Mouse (Mus musculus): Measurements from ENCODE around the gene Prkce.

Gene Prkce

GRCm38 (mm10) chr17:86214741-86215140, 47.2 kb downstream of the Prkce start:
- in situ Hi-C loops (cut with MboI, MseI): loop anchor here (5.0 to 10.0 kb wide), 2 partner anchors 50 to 57 kb away; partner anchors contain the start of gene Prkce (in 1 of the 2)

- in situ Hi-C loops (cut with MboI, MseI): loop anchor here (5.0 to 10.0 kb wide), 2 partner anchors 51 to 58 kb away; partner anchors contain the start of gene Prkce (in 1 of the 2)
Observed at GRCm38 (mm10) chr17:86215771-86216170, 48.2 kb downstream of the Prkce start.

GRCm38 (mm10) chr17:86217468-86217867, 49.9 kb downstream of the Prkce start:
- in situ Hi-C loops (cut with MboI, MseI): loop anchor here (5.0 to 10.0 kb wide), 2 partner anchors 53 to 60 kb away; partner anchors contain the start of gene Prkce (in 1 of the 2)

- in situ Hi-C loops (cut with MboI, MseI): loop anchor here (5.0 to 10.0 kb wide), 2 partner anchors 54 to 61 kb away; partner anchors contain the start of gene Prkce (in 1 of the 2)
Observed at GRCm38 (mm10) chr17:86218553-86218952, 51.0 kb downstream of the Prkce start.

DNA sequence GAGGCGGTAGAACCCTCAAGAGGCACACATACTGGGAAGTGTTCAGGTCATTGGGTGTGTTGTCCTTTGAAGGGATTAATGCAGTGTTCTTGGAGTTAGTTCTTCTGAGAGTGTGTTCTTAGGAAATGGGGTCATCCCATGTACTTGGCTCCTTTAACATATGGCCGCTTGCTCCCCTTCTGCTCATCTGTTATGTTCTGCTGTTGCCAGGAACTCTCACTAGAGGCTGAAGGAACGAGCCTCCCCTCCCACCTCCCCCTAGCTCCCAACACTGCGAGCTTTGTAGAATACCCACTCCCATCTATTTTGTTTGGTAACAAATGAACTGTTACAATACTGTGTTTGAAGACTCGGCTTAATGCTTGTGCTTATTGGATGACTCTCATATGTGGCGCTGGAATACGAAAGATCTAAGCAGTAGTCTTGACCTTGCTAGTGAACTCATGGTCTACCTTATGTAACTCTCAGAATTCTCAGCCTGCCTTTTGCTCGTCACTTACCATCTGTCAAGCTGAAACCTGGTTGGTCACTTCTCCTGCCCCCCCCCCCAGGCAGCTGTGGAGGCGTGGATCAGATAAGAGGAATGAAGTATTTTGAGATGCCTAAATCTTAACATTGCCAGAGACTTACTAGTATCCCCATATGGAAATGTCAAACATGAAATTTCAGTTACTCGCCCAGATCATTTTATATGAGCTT, 58.1 kb downstream of the Prkce start:
- in situ Hi-C loops (cut with MboI, MseI): no loop called here

- in situ Hi-C loops (cut with MboI, MseI): no loop called here
Observed at GRCm38 (mm10) chr17:86226198-86226597, 58.6 kb downstream of the Prkce start.

DNA sequence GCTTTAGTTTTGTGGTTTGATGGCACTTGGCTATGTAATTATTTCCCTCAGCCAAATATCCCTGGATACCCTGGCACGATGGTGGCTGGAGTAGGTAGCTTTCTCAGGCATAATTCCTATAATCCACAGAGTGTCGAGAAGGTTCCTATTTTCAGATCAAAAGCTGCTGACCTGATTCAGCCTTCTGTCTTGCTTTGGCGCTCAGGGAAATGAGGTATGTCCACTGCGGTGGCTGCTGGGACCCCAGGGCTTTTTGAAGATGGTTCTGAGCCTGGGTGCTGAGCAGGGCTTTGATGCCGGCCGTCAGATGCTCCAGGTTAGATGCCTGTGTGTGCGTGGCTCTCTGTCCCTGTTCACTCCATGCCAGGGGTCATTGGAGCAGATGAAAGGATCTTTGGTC, 59.0 kb downstream of the Prkce start:
- in situ Hi-C loops (cut with MboI, MseI): no loop called here

DNA sequence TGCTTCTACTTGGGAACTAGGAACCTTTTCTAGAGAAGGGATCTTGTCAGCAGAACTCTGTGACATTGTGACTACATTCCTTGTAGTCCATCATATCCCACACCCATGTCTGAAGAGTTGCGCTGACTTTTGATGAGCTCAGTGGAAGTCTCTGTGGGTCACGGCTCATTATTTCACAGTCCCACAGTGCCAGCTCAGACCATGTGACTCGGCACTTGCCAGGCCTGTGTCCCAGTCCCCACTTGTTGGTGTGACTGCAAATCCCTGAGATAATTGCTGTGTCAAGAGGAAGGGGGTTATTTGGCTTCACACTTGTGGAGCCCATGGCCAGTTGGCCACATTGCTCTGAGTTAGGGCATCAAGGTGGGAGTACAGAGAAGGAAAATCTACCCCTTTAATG, 59.8 kb downstream of the Prkce start:
- in situ Hi-C loops (cut with MboI, MseI): no loop called here

DNA sequence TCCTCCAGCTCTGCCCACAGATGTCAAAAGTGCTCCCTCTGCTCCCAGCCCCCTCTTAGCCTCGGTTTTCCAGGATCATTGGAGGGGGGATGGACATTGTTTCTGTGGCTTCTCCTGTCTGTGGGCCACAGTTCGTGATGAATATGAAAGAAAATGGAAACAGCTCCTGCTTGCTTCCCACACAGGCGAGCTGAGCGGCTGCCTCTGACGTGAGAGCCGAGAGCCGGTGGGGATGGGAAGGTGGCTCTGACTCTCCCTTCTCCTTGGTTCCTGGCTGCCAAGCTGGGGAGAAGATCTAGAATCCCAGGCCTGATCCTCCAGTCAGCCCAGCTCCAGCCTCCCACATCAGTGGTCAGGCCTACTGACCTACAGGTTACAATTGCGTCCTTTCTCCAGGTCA, 61.3 kb downstream of the Prkce start:
- in situ Hi-C loops (cut with MboI, MseI): no loop called here

DNA sequence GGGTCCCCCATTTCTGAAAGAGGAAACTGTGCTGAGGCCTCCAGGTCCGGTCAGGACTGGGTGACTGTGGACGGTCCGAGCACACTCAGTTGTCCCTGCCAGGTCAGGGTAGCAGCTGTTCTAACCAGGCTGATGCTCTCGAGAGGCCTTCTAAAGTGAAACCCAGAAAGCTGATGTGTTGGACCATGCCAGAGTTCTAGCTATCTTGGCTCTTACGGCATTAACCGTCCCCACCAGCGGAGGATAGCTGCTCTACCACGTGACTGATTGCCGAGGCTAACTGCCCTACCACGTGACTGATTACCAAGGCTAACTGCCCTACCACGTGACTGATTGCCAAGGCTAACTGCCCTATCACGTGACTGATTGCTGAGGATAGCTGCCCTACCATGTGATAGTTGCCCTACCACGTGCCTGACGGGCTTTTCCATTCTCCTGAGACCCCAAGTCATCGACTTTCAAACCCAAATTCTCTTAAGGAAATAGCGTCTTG, 62.6 kb downstream of the Prkce start:
- in situ Hi-C loops (cut with MboI, MseI): no loop called here

GRCm38 (mm10) chr17:86231741-86232179, 64.2 kb downstream of the Prkce start:
- in situ Hi-C loops (cut with MboI, MseI): no loop called here

GRCm38 (mm10) chr17:86232248-86232647, 64.7 kb downstream of the Prkce start:
- in situ Hi-C loops (cut with MboI, MseI): no loop called here

DNA sequence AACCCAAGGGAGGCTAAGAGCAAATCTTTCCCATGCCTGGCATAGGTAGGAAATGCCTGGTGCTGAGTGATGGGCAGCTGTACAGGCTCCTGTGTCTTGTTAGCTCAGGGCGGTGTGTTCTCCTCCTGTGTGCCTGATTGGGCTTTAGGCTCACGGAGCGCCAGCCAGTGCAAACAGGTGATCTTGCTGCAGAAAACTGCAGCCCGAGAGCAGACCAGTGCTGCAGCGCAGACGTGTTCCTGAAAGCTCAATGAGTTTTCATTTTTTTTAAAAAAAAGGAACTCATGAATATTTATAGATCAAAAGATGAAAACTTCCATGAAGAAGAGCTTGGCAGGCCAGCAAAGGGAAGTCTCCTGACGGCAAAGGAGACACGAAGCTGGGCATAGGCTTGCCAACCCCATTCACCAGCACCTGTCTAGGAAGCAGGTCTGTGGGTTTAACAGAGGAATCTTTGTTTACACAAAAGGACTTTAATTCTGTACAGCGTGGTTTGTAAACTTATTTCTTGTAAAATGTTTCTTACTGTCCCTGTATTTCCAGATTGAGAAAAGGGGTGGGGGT, 67.1 kb downstream of the Prkce start:
- in situ Hi-C loops (cut with MboI, MseI): no loop called here

DNA sequence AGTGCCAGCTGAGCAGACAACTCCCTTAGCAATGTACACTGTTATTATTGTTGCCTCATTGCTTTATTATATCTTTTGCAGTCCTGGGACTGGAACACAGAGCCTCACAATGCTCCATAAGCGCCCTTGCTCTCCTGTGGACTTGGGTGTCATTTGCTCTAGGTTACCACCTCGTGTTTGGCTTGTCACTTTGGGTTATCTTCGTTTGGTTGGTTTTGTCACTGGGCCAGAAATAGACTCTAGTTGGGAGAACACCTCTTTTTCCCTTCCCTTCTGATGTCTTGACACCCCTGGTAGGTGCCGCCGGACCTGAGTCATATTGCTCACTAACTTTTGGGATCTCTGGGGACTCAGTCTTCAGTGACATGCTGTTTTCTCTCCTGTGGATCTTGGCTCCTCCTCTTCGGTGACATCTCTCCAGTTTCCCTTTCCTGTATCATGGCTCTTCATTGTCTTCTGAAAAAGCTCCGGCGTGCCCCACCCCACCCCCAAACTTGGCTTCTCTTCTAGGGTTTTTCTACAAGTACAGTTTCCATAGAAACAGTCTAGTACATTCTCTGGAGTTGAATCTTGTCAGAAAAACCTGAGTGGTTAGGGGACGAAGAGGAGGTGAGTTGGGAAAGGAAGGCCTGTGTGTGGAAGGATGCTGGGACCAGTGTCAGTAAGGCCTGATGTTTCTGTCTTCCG, 68.6 kb downstream of the Prkce start:
- in situ Hi-C loops (cut with MboI, MseI): no loop called here

DNA sequence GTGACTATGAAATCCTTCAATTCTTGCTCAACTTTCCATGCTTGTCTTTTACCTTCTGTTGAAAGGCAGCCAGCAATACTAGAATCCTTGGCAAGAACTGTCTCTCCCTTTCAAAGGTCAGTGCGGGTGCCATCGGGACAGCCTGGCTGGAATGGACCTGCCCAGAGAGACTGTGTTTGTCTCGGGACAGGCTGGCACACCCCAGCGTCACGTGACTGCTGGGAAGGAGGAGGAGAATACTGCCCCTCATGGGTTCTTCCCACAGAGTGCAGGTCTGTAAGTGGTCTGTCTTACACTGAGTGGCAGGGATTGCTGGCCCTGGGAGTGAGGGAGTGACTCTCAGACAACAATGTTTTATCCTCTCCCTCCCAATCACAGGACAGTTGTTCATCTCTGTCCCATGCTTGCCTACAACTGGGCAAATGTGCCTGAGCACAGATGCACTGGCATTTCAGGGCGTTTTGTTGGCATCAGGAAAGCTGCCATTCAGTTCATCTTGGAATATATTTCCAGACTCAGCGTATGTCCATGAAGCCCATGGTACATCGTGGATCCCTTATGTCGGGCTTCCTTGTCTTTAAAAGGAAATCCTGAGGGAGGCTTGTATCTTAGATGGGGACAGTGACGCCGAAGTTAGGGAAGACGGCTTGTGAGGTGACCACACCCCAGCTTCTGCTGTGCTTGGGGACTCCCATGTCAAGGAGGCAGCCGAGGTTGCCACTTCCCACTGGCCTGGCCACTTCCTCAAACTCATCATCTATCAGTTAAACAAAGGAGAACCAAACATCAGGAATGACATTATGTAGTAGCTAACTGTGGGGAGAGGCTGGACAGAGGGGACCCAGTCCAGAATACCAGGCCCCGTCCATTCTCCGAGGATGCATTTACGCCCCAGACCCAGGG, 69.5 kb downstream of the Prkce start:
- in situ Hi-C loops (cut with MboI, MseI): no loop called here

GRCm38 (mm10) chr17:86242291-86242690, 74.7 kb downstream of the Prkce start:
- in situ Hi-C loops (cut with MboI, MseI): no loop called here

DNA sequence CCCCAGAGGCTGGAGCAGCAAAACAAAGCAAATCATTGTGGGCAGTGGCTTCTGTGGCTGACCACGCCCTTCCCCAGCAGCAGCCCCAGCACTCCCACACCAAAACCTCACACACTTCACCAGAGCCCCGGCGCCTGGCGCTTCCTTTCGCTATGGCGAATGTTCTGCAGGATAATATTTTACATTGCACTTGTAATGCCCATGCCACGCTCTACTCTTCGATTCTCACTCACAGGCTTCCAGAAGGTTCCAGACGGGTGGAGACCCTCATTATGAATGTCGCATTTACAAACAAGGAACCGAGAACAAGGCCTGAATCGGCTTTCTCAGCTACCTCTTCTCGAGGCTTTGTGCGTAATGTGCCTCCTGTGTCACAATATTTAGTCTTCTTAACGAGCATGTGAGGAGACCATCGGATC, 75.5 kb downstream of the Prkce start:
- in situ Hi-C loops (cut with MboI, MseI): no loop called here

GRCm38 (mm10) chr17:86244397-86244796, 76.8 kb downstream of the Prkce start:
- in situ Hi-C loops (cut with MboI, MseI): no loop called here

- in situ Hi-C loops (cut with MboI, MseI): no loop called here
Observed at GRCm38 (mm10) chr17:86248832-86249231, 81.2 kb downstream of the Prkce start.

DNA sequence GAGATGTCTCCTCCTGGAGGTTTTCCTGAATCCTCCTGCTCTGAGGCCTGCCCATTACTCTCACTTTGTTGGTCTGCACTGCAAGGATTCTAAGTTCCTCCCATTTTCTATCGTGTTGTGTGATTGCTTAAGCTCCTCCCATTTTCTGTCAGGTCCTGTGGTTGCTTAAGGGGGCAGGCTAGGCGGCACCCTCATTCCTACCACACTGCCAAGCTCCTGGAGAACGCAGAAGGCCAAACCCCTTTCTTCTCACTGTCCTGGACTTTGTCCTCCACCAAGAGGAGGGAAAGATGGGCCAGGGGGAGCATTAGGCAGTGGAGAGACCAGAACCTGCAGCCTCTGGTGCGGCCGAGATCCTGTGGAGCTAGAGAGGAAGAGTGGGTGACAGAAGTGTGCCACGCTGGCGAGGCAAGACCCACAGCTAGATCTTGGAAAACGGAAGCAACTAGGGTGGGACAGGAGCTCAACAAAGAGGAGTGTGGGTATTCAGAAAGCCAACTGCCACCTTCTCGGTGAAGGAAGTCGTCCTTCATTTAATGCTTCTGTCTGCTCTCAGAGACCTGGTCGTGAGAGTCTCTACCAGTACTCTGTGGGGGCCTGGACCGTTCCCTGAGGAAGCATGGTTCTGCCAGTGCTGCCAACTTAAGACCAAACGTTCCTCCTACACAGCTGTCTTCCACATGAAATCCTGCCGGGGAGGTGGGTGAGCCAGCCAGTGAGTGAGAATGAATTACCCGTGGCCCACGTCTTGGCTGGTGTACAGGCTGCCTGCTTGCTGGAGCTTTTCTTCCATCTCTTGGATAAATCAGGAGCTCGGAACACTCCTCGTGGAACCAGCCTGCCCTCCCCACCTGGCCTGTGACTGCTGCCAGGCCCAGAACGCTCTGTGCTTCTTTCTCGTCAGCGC, 82.2 kb downstream of the Prkce start:
- in situ Hi-C loops (cut with MboI, MseI): no loop called here

All from T-helper 17 cell (primary cell).